ENCODE assay signal across 26 mouse cellular contexts in the genomic region with DNA sequence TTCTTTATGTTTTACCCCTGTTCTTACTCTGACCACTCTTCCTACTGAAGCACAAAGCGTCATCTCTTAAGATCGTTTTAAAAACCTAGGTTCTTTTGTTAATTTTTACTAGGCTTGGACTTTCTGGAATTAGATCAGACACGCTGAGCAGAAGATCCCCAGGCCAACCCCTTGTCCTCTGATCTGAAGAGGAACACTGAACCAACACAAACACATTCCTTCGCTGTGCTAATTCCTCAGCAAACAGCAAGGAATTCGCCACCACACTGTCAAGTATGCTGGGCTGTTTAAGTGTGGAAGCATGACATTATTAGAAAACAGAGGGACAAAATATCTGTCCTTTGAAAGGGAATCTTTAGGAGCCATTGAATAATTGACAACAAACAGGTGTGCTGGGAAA.
DNase-seq lines count a peak whose midpoint lies in the region; ATAC-seq and TF ChIP-seq lines count a peak whose summit lies in the region.
"Had no signal": no experiment of that assay in that cellular context is flagged by ENCODE, and none has a peak within 500 bp of the region (broad histone marks: within the 10 kb centered on the region; RNA-seq: fewer than 3 reads in every experiment).

No protein-coding gene starts in this region.

- H3K27ac ChIP-seq in kidney, embryonic 15.5 days, result no peak overlapping the region
- H3K27ac ChIP-seq in midbrain, embryonic 11.5 days (ENCODE audit: low read depth, low read length), result no peak overlapping the region
- H3K27ac ChIP-seq in midbrain, postnatal 0 days (ENCODE audit: low read depth, low read length), result no peak overlapping the region
- H3K27ac ChIP-seq: embryonic facial prominence, embryonic 12.5 days; hindbrain, embryonic 13.5 days; liver, embryonic 15.5 days; midbrain, embryonic 10.5 days; neural tube, embryonic 13.5 days; stomach, postnatal 0 days had no signal

- no peaks in the 10 kb centered on the region for H3K4me1 ChIP-seq in kidney, embryonic 15.5 days
- no peaks in the 10 kb centered on the region for H3K4me1 ChIP-seq in midbrain, embryonic 11.5 days (ENCODE audit: control insufficient read depth, insufficient read depth, low read length)
- no peaks in the 10 kb centered on the region for H3K4me1 ChIP-seq in midbrain, postnatal 0 days (ENCODE audit: insufficient read depth, low read length)
- H3K4me1 ChIP-seq: heart, embryonic 12.5 days; hindbrain, embryonic 13.5 days; liver, embryonic 15.5 days; neural tube, embryonic 13.5 days had no signal

- H3K4me2 ChIP-seq in kidney, embryonic 15.5 days, result no peak overlapping the region
- no peak overlapping the region for H3K4me2 ChIP-seq in midbrain, embryonic 11.5 days
- H3K4me2 ChIP-seq in midbrain, postnatal 0 days (ENCODE audit: low read depth, low read length, poor library complexity, severe bottlenecking), result no peak overlapping the region
- H3K4me2 ChIP-seq: embryonic facial prominence, embryonic 12.5 days; heart, embryonic 12.5 days; hindbrain, embryonic 13.5 days; liver, embryonic 15.5 days; neural tube, embryonic 13.5 days had no signal

- no peak for ATAC-seq in kidney, embryonic 15.5 days (replicated peaks; ENCODE audit: low FRiP score)
- ATAC-seq in midbrain, embryonic 11.5 days (ENCODE audit: low FRiP score), result no peak
- no peak for ATAC-seq in midbrain, postnatal 0 days (ENCODE audit: low FRiP score)
- ATAC-seq: forebrain, embryonic 14.5 days; intestine, embryonic 16.5 days; midbrain, embryonic 16.5 days had no signal

- peak; percentile 13 to 33 for DNase-seq in kidney, adult 8-10 months
- peak; percentile 54 for DNase-seq in midbrain, embryonic 11.5 days (ENCODE audit: low spot score, missing footprints)
- no peak for DNase-seq in midbrain, postnatal 0 days (ENCODE audit: low spot score)
- peak; percentile 32 for DNase-seq in kidney, postnatal 14 days
- DNase-seq in urinary bladder, adult 18-20 months (ENCODE audit: low spot score in 2 of 2), result no peak
- DNase-seq: adrenal gland, adult 8-10 months; B cell, adult 2 months; cerebellum, adult 2 months; cerebellum, postnatal 14 days; gastrocnemius, postnatal 25 days; heart, adult 18-20 months; heart, postnatal 4 days; right cerebral cortex, postnatal 4 days; thymus, adult 18-20 months; thymus, postnatal 25 days had no signal

- no peak overlapping the region for H3K9ac ChIP-seq in kidney, embryonic 15.5 days
- no peak overlapping the region for H3K9ac ChIP-seq in midbrain, embryonic 11.5 days (ENCODE audit: low read length)
- H3K9ac ChIP-seq in midbrain, postnatal 0 days (replicated peaks; ENCODE audit: low read length, poor library complexity, severe bottlenecking), result no peak overlapping the region
- H3K9ac ChIP-seq: embryonic facial prominence, embryonic 12.5 days; heart, embryonic 12.5 days; hindbrain, embryonic 13.5 days; liver, embryonic 15.5 days; neural tube, embryonic 13.5 days had no signal

- no peak for TF ChIP-seq CTCF in midbrain, postnatal 0 days (IDR thresholded peaks at IDR 0.05)

- H3K9me3 ChIP-seq in kidney, embryonic 15.5 days (replicated peaks), result no peaks in the 10 kb centered on the region
- H3K9me3 ChIP-seq in midbrain, embryonic 11.5 days (ENCODE audit: control insufficient read depth, low read length), result no peaks in the 10 kb centered on the region
- no peaks in the 10 kb centered on the region for H3K9me3 ChIP-seq in midbrain, postnatal 0 days (ENCODE audit: low read length)
- H3K9me3 ChIP-seq: embryonic facial prominence, embryonic 12.5 days; heart, embryonic 12.5 days; hindbrain, embryonic 13.5 days; liver, embryonic 15.5 days; midbrain, embryonic 10.5 days; neural tube, embryonic 13.5 days had no signal

- H3K36me3 ChIP-seq in kidney, embryonic 15.5 days, result no peaks in the 10 kb centered on the region
- no peaks in the 10 kb centered on the region for H3K36me3 ChIP-seq in midbrain, embryonic 11.5 days (ENCODE audit: control insufficient read depth, insufficient read depth, low read length)
- no peaks in the 10 kb centered on the region for H3K36me3 ChIP-seq in midbrain, postnatal 0 days (ENCODE audit: insufficient read depth, low read length)
- H3K36me3 ChIP-seq: embryonic facial prominence, embryonic 12.5 days; heart, embryonic 12.5 days; hindbrain, embryonic 13.5 days; liver, embryonic 15.5 days; midbrain, embryonic 10.5 days; neural tube, embryonic 13.5 days had no signal

- H3K27me3 ChIP-seq in kidney, embryonic 15.5 days, result no peaks in the 10 kb centered on the region
- no peaks in the 10 kb centered on the region for H3K27me3 ChIP-seq in midbrain, embryonic 11.5 days (ENCODE audit: control insufficient read depth, insufficient read depth, low read length)
- no peaks in the 10 kb centered on the region for H3K27me3 ChIP-seq in midbrain, postnatal 0 days (ENCODE audit: insufficient read depth, low read length)
- H3K27me3 ChIP-seq: embryonic facial prominence, embryonic 12.5 days; heart, embryonic 12.5 days; hindbrain, embryonic 13.5 days; liver, embryonic 15.5 days; neural tube, embryonic 13.5 days had no signal

- no peak overlapping the region for H3K4me3 ChIP-seq in kidney, embryonic 15.5 days (replicated peaks)
- no peak overlapping the region for H3K4me3 ChIP-seq in midbrain, embryonic 11.5 days (ENCODE audit: low read depth, low read length)
- no peak overlapping the region for H3K4me3 ChIP-seq in midbrain, postnatal 0 days (ENCODE audit: low read depth, low read length)
- H3K4me3 ChIP-seq: embryonic facial prominence, embryonic 12.5 days; heart, embryonic 12.5 days; hindbrain, embryonic 13.5 days; liver, embryonic 15.5 days; midbrain, embryonic 10.5 days; neural tube, embryonic 13.5 days had no signal

- 63% methylated on average over 5 of the region's 5 CpGs for WGBS in kidney, embryonic 15.5 days
- WGBS in midbrain, embryonic 11.5 days, result 37% methylated on average over 5 of the region's 5 CpGs
- WGBS in midbrain, postnatal 0 days, result 49% methylated on average over 5 of the region's 5 CpGs

Comparison
In these comparisons a context has a peak if more than half of its experiments do, and no peak if none do; other contexts are left out.
1. DNase-seq: peak in kidney, adult 8-10 months (2 of 2), midbrain, embryonic 11.5 days (single experiment) and kidney, postnatal 14 days (single experiment); none in midbrain, postnatal 0 days (single experiment) and urinary bladder, adult 18-20 months (0 of 2).